Mouse (Mus musculus): ENCODE data around the gene Cdca8.

GRCm38 (mm10) chr4:124894508-124895428 lies 44.3 kb downstream of the Cdca8 start:
- no peak for TF ChIP-seq POLR2A (IDR thresholded peaks at IDR 0.05; ENCODE audit: borderline replicate concordance, low read depth, low read length)
- TF ChIP-seq CTCF (IDR thresholded peaks at IDR 0.05; ENCODE audit: low read depth, low read length) = no peak

All from bone marrow macrophage, adult 2 months (primary cell).